Mouse (Mus musculus) adrenal gland, postnatal 25 days (tissue): Measurements from ENCODE around the gene Otulinl. TPM values are rescaled to one million over a fixed set of nuclear protein-coding genes. Genes with fewer than 3 reads are reported as not detected.
A peak's percentile ranks its signal among the peaks of the same experiment; 100 is the strongest.

Experiments
- DNase-seq: peaks from one replicate; pipeline ENCODE4 v3.0.0; 2021; ENCODE audit warnings: mixed read lengths
- total RNA-seq: library from RNA; stranded (reverse); gene quantifications from 2 replicates; pipeline ENCODE4 v1.2.3, GENCODE M21; 2021

Gene Otulinl
- total RNA-seq, 1 experiment from 2014 or later: 4.3 TPM

DNA sequence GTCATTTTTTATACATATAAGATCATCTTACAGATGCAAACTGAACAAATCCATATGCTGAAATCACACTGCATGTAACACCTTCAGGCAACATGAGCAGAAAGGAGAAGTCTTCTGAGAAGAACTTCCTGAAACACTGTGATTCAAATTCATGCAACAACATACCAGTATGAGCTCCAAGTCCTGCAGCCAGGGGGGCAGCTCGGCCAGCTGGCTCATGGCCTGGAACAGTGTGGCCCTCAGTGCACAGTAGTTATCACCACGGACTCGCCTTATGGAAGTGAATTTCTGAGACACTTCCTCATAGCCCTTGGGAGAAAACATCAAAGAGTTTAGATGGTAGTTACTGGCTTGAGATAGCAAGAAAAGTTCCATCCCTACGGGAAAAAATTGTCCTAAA lies 65.2 kb downstream of the Otulinl start:
- peak; percentile 41 for DNase-seq

DNA sequence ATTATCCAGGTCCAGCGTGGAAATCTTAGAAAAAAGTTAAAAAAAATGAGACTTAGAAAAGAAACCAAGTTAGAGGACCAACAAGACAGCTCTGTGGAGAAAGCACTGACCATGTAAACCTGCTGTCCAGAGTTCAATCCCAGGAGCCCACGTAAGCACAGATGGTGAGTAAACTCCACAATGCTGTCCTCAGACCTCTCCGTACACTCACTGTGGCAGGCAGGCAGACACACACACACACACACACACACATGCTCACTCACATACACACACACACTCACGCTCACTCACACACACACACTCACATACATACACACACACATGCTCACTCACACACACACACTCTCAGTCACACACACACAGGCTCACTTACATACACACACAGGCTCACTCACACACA lies 68.1 kb downstream of the Otulinl start:
- no peak for DNase-seq

GRCm38 (mm10) chr15:27612533-27613221 lies 68.7 kb downstream of the Otulinl start:
- DNase-seq: peak; percentile 51

DNA sequence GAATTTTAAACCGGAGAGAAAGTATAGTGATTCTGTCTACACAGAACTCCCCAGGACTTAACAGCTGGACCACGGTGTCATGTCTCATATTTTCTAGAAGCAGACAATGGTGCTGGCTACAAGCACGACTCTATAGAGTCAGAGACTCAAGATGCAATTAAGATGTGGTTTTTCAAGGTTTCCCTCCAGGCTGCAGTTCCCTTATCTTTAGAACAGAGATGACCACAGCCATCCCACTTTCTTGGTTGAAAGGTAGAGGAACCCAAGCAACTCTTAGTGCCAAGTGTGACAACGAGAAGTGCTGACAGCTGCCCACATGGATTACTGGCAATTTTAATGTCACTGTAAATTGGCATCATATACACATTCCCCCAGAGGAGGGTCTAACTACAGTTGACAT lies 71.8 kb downstream of the Otulinl start:
- DNase-seq: no peak

DNA sequence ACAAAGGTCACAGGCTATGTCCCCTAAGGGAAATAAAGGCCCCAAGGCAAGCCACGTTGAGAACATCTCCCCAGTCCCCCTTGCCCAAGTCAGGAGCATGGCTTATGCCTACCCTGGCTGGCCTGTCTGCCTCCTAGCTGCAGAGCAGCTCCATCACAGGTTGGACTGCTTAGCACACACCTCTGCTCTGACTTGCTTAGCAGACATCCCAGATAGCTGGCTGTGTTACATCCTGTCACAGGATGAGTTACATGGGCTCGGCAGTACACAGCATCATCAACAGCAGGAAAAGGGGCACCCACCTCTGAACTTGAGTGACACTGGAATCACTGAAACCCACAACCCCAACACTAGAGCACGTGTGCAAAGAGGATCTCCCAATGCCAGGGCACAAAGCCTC lies 76.1 kb downstream of the Otulinl start:
- no peak for DNase-seq

Other genes starting within 250 kb of the Otulinl start
- 43.3 and 44.0 TPM in 2 replicates for gene Ank, start 214.9 kb downstream of the Otulinl start, total RNA-seq
- gene Otulin, start 50.9 kb downstream of the Otulinl start, total RNA-seq: 36.3 and 42.4 TPM in 2 replicates